Mouse (Mus musculus) heart, adult 10 weeks (tissue): ENCODE results near the gene Cdc14b. TPM values are rescaled to one million over a fixed set of nuclear protein-coding genes. Genes with fewer than 3 reads are reported as not detected.

Source experiments
- polyA plus RNA-seq: library from polyadenylated mRNA; stranded (reverse); fragments of 350-450 nt; fragmentation: Illumina TruSeq; extraction: RNeasy Lipid Tissue Mini Kit (QIAGEN cat#74804); gene quantifications from one replicate; pipeline ENCODE4 v1.2.3, GENCODE M21; 2014; ENCODE audit warnings: low read depth, low replicate concordance

Gene Cdc14b
- polyA plus RNA-seq, result 12.9 TPM

GRCm38 (mm10) chr13:64274879-64275753 is at the start of gene Cdc14b:
Cdc14b (minus strand) TSS chr13:64275290.

GRCm38 (mm10) chr13:64312024-64312915 is 37.2 kb upstream of the Cdc14b start, which contains the start of gene Aaed1:
Aaed1 (minus strand) TSS chr13:64312710.

GRCm38 (mm10) chr13:64161548-64161915 is 113.6 kb downstream of the Cdc14b start, which contains the start of gene Habp4:
Habp4 (plus strand) TSS chr13:64161824.

GRCm38 (mm10) chr13:64153083-64153682 is 121.9 kb downstream of the Cdc14b start, which contains the start of gene Zfp367:
Zfp367 (minus strand) TSS chr13:64153202.

Other genes with a start within 250 kb of the Cdc14b start
- gene Hsd17b3, start 186.1 kb downstream of the Cdc14b start, polyA plus RNA-seq, result not detected
- 2.7 TPM for gene Slc35d2, start 145.9 kb downstream of the Cdc14b start, polyA plus RNA-seq
- gene Zfp367, start 122.1 kb downstream of the Cdc14b start, polyA plus RNA-seq, result 29.4 TPM
- 58.0 TPM for gene Habp4, start 113.5 kb downstream of the Cdc14b start, polyA plus RNA-seq
- gene Aaed1, start 37.4 kb upstream of the Cdc14b start, polyA plus RNA-seq, result 74.6 TPM
- gene Ctsl, start 95.6 kb upstream of the Cdc14b start, polyA plus RNA-seq, result 270 TPM
- 5.0 TPM for gene Cdk20, start 157.0 kb upstream of the Cdc14b start, polyA plus RNA-seq
- not detected for gene Fam240b, start 222.5 kb upstream of the Cdc14b start, polyA plus RNA-seq